Mouse (Mus musculus): Measurements from ENCODE around the gene Pik3c2a.

DNA sequence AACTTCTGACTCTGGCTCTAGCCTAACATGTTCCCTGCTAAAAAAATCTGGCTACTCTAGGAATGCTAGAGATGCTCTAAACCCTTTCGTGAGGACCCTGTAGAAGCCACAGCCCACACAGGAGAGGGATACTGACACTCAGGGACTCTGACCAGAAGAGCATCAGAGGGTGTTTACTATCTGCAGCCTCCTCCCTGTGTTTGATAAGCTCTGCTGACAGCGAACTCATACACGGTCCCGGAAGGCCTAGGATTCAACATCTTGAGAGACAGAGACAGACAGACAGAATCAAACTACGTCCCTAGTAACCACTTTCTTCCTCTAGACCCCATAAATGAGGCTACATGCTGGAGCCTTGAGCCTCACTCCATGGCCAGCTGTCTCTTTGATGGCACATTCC, 155.3 kb downstream of the Pik3c2a start:
- TF ChIP-seq POLR2A (IDR thresholded peaks at IDR 0.05; ENCODE audit: low read depth, low read length) (no peak), CTCF (IDR thresholded peaks at IDR 0.05; ENCODE audit: borderline replicate concordance, insufficient read depth, low read length) (no peak)

Data from embryonic fibroblast, embryonic 13.5 days (primary cell).